Comparison of ENCODE assay signal across 8 mouse cellular contexts in the genomic region with DNA sequence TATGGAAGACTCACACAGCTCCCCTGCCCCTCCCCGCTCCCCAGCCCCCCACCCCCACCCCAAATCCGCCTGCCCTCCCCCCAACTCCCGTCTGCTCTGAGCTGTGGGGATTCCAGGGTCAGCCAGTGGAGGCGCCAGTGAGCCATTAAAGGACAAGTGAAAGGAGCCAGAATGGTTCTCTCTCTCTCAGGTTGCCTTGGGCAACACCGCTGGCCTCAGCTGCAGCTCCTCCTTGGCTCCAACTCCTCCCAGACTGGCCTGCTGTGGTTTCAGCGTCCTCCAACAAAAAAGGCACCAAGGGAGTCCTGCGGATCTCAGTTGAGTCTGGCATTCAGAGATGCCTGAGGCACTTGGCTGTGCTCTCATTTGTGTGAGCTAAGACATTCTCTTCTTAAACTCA. TPM values are rescaled to one million over a fixed set of nuclear protein-coding genes. Genes with fewer than 3 reads are reported as not detected.
DNase-seq lines count a peak whose midpoint lies in the region; ATAC-seq lines count a peak whose summit lies in the region.

No protein-coding gene starts in this region.

- no peak overlapping the region for H3K27ac ChIP-seq in embryonic facial prominence, embryonic 11.5 days (replicated peaks; ENCODE audit: low read depth, low read length)
- no peak overlapping the region for H3K27ac ChIP-seq in heart, embryonic 14.5 days (replicated peaks in 1 of 2; ENCODE audit: control insufficient read depth in 1 of 2, insufficient read depth in 1 of 2, low read depth in 2 of 2, low read length in 2 of 2)

- no peaks in the 10 kb centered on the region for H3K36me3 ChIP-seq in embryonic facial prominence, embryonic 11.5 days (replicated peaks; ENCODE audit: control insufficient read depth, insufficient read depth, low read depth, low read length)
- H3K36me3 ChIP-seq in heart, embryonic 14.5 days (ENCODE audit: control insufficient read depth, insufficient read depth, low read length) = no peaks in the 10 kb centered on the region

- no peaks in the 10 kb centered on the region for H3K27me3 ChIP-seq in embryonic facial prominence, embryonic 11.5 days (ENCODE audit: control insufficient read depth, insufficient read depth, low read length)
- no peaks in the 10 kb centered on the region for H3K27me3 ChIP-seq in heart, embryonic 14.5 days (ENCODE audit: control insufficient read depth, insufficient read depth, low read length)

- H3K4me1 ChIP-seq in embryonic facial prominence, embryonic 11.5 days (ENCODE audit: control insufficient read depth, insufficient read depth, low read length) = no peaks in the 10 kb centered on the region
- H3K4me1 ChIP-seq in heart, embryonic 14.5 days (ENCODE audit: control insufficient read depth in 2 of 2, insufficient read depth in 2 of 2, low read length in 2 of 2) = peaks cover 2 to 3% of the 10 kb centered on the region in 2 experiments; a peak in 2 of 4 replicates

- H3K4me3 ChIP-seq in embryonic facial prominence, embryonic 11.5 days (ENCODE audit: low read depth, low read length) = no peak overlapping the region
- H3K4me3 ChIP-seq in heart, embryonic 14.5 days (ENCODE audit: control insufficient read depth in 1 of 2, insufficient read depth in 1 of 2, low read depth in 1 of 2, low read length in 2 of 2) = no peak overlapping the region

- peak; percentile 44 for DNase-seq in CD4-positive, CD25-positive, alpha-beta regulatory T cell, adult 2 months (ENCODE audit: low read depth, low spot score)
- DNase-seq in adrenal gland, postnatal 14 days = peak; percentile 83
- DNase-seq in embryonic facial prominence, embryonic 11.5 days (ENCODE audit: low spot score) = peak; percentile 73
- peak; percentile 18 to 19 for DNase-seq in layer of hippocampus, adult 8-10 months (ENCODE audit: low spot score in 2 of 2)
- peak; percentile 29 for DNase-seq in lung, postnatal 14 days
- DNase-seq in retina, postnatal 1 day = peak; percentile 76

- H3K9ac ChIP-seq in embryonic facial prominence, embryonic 11.5 days (replicated peaks; ENCODE audit: low read length) = no peak overlapping the region
- no peak overlapping the region for H3K9ac ChIP-seq in heart, embryonic 14.5 days (ENCODE audit: low read length)

- no peak for ATAC-seq in CD4-positive, CD25-positive, alpha-beta regulatory T cell, adult 4 months
- peak; percentile 65; the same call in 1 of the 2 replicates for ATAC-seq in embryonic facial prominence, embryonic 11.5 days (replicated peaks; ENCODE audit: insufficient number of reproducible peaks, low FRiP score, low TSS enrichment, low read depth)
- no peak for ATAC-seq in heart, embryonic 14.5 days (ENCODE audit: insufficient number of reproducible peaks, insufficient read depth, low FRiP score, low read depth)

- under 1% methylated on average over 7 of the region's 7 CpGs for WGBS in embryonic facial prominence, embryonic 11.5 days
- WGBS in heart, embryonic 14.5 days = 4% methylated on average over 7 of the region's 7 CpGs

- no peaks in the 10 kb centered on the region for H3K9me3 ChIP-seq in embryonic facial prominence, embryonic 11.5 days (replicated peaks; ENCODE audit: control insufficient read depth, low read length)
- peaks cover 8% of the 10 kb centered on the region for H3K9me3 ChIP-seq in heart, embryonic 14.5 days (ENCODE audit: control insufficient read depth, low read length)

- H3K4me2 ChIP-seq in embryonic facial prominence, embryonic 11.5 days (ENCODE audit: low read depth, low read length) = no peak overlapping the region
- peak overlapping the region; percentile 39 for H3K4me2 ChIP-seq in heart, embryonic 14.5 days (ENCODE audit: low read length)

RNA-seq across cellular contexts. Expression of a gene that starts 47.9 kb away (rescaled TPM):
- 1 to 10 TPM; 1.5 to 3.3 TPM for polyA plus RNA-seq in CD4-positive, CD25-positive, alpha-beta regulatory T cell, adult 4 months (2017; shearing (Covaris generic))
- 8.5 and 9.2 TPM in 2 replicates for total RNA-seq in adrenal gland, postnatal 14 days (2021)
- polyA plus RNA-seq in embryonic facial prominence, embryonic 11.5 days (2014; fragmentation: Nextera tagmentation; extraction: Ambion mirVana) = 7.4 and 8.5 TPM in 2 replicates
- 24.0 and 25.5 TPM in 2 replicates for polyA plus RNA-seq in heart, embryonic 14.5 days (2014; fragmentation: Nextera tagmentation; extraction: Ambion mirVana)
- total RNA-seq in layer of hippocampus, adult 8-10 months (2022) = 1 to 10 TPM; 3.7 to 4.3 (median 3.9) TPM

RNA-seq across cellular contexts. Expression of a gene that starts 51.3 kb away (rescaled TPM):
- not detected for polyA plus RNA-seq in CD4-positive, CD25-positive, alpha-beta regulatory T cell, adult 4 months (2017; shearing (Covaris generic))
- 0.64 and 1.3 TPM in 2 replicates for total RNA-seq in adrenal gland, postnatal 14 days (2021)
- 1.4 and 1.7 TPM in 2 replicates for polyA plus RNA-seq in embryonic facial prominence, embryonic 11.5 days (2014; fragmentation: Nextera tagmentation; extraction: Ambion mirVana)
- polyA plus RNA-seq in heart, embryonic 14.5 days (2014; fragmentation: Nextera tagmentation; extraction: Ambion mirVana) = 5.3 and 5.4 TPM in 2 replicates
- total RNA-seq in layer of hippocampus, adult 8-10 months (2022) = 10 to 100 TPM; 21.5 to 24.7 (median 23.0) TPM

Comparison
In these comparisons a context has a peak if more than half of its experiments do, and no peak if none do; other contexts are left out.
1. DNase-seq: peak in every context shown above with its lines; median percentile 83 in adrenal gland, postnatal 14 days; 76 in retina, postnatal 1 day; 73 in embryonic facial prominence, embryonic 11.5 days; 44 in CD4-positive, CD25-positive, alpha-beta regulatory T cell, adult 2 months; 29 in lung, postnatal 14 days; 18 in layer of hippocampus, adult 8-10 months.